Comparison of ENCODE assay signal across 10 mouse cellular contexts in the genomic region with DNA sequence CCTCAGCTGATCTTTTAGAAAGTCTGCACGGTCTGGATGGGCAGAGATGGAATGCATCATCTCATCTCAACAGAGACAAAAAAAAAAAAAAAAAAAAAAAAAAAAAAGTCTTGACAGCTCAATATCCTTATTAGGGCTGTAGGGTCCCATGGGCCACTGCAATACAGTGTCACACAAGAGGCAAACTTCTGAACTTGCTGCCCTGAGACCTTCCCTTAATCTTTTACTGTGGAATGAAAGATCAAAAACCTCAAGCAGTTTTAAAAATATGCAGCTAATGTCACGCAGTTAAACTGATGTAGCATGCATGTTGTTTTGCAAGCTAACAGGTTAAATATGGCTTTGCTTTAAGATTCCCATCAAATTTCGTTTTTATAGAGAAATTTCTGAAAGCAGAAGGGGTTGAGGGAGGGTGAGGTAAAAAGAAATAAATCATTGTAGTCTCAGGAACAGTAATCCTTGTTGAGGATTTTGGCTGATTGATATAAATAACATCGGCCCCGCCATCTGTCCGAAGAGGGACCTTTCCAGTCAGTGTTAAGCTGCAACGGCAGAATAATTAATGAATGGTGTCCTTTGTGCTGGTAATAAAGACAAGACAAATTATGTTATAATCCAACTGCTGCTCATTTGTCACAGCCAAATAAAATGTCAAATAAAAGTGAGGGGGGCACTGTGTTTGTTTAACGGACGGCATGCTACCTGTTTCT.
DNase-seq lines count a peak whose midpoint lies in the region; ATAC-seq and TF ChIP-seq lines count a peak whose summit lies in the region.
"Had no signal": no experiment of that assay in that cellular context is flagged by ENCODE, and none has a peak within 500 bp of the region (broad histone marks: within the 10 kb centered on the region; RNA-seq: fewer than 3 reads in every experiment).

No protein-coding gene starts in this region.

- H3K4me3 ChIP-seq in CH12.LX (replicated peaks in 1 of 3; ENCODE audit: low read depth in 2 of 3, low read length in 2 of 3, poor library complexity in 1 of 3) (no peak overlapping the region), MEL (ENCODE audit: control insufficient read depth in 1 of 2, insufficient read depth in 1 of 2, low read depth in 2 of 2, low read length in 2 of 2) (no peak overlapping the region)
- H3K4me3 ChIP-seq in hindbrain, embryonic 13.5 days: no peak overlapping the region
- H3K4me3 ChIP-seq: erythroblast, embryonic 14.5 days had no signal

- H3K79me2 ChIP-seq in CH12.LX (replicated peaks; ENCODE audit: control insufficient read depth, extremely low read depth, insufficient read depth, poor library complexity, severe bottlenecking) (no peaks in the 10 kb centered on the region), MEL (ENCODE audit: control insufficient read depth, insufficient read depth, low read length, poor library complexity) (no peaks in the 10 kb centered on the region)

- H3K27me3 ChIP-seq in CH12.LX (replicated peaks) (no peaks in the 10 kb centered on the region), MEL (ENCODE audit: control insufficient read depth in 1 of 2, insufficient read depth in 2 of 2, low read length in 2 of 2) (no peaks in the 10 kb centered on the region)
- H3K27me3 ChIP-seq in hindbrain, embryonic 13.5 days: no peaks in the 10 kb centered on the region

- in situ Hi-C loops in CH12.LX (cut with MboI; ENCODE audit: low pct_ligation_motif_present, low pct_unique_long_range_greater_than_20kb, low sequenced_read_pairs): no loop called here

- dilution Hi-C loops in CH12.LX (cut with MboI; ENCODE audit: extremely low pct_ligation_motif_present, extremely low pct_unique_long_range_greater_than_20kb, low sequenced_read_pairs): no loop called here

- TF ChIP-seq POLR2A in CH12.LX (IDR thresholded peaks at IDR 0.05; ENCODE audit: low read depth, low read length): no peak
- TF ChIP-seq POLR2A in MEL (IDR thresholded peaks at IDR 0.05; ENCODE audit: control insufficient read depth in 1 of 2, insufficient read depth in 1 of 2, low read depth in 1 of 2, low read length in 2 of 2, poor library complexity in 1 of 2): no peak

- no peaks in the 10 kb centered on the region for H3K9me3 ChIP-seq in CH12.LX (replicated peaks; ENCODE audit: low read length)
- no peaks in the 10 kb centered on the region for H3K9me3 ChIP-seq in MEL (replicated peaks; ENCODE audit: insufficient read depth, low read length)
- H3K9me3 ChIP-seq in hindbrain, embryonic 13.5 days: no peaks in the 10 kb centered on the region

- DNase-seq in CH12.LX (ENCODE audit: extremely low read depth) (no peak), MEL (ENCODE audit: low read depth, low spot score) (no peak)
- peak; percentile 52 for DNase-seq in mesoderm, embryonic 11.5 days (ENCODE audit: low read depth, low spot score)
- no peak for DNase-seq in lung, postnatal 14 days
- no peak for DNase-seq in cerebellum, adult 9-11 months
- no peak for DNase-seq in heart, adult 8-10 months (ENCODE audit: low spot score)
- DNase-seq: layer of hippocampus, adult 9-11 months; spleen, adult 18-20 months had no signal

- H3K36me3 ChIP-seq in CH12.LX (replicated peaks in 1 of 2; ENCODE audit: control insufficient read depth in 1 of 2, insufficient read depth in 1 of 2, low read length in 1 of 2) (no peaks in the 10 kb centered on the region), MEL (ENCODE audit: control insufficient read depth in 1 of 2, insufficient read depth in 2 of 2, low read length in 2 of 2) (peaks cover 0 to 2% of the 10 kb centered on the region in 2 experiments; a peak in 2 of 4 replicates)
- H3K36me3 ChIP-seq in hindbrain, embryonic 13.5 days: no peaks in the 10 kb centered on the region

- TF ChIP-seq RAD21 in CH12.LX (IDR thresholded peaks at IDR 0.05; ENCODE audit: low read depth, low read length) (no peak), MEL (IDR thresholded peaks at IDR 0.05; ENCODE audit: low read depth, low read length) (no peak)

- TF ChIP-seq CTCF in CH12.LX (conservative IDR thresholded peaks at IDR 0.05 in 1 of 2, IDR thresholded peaks at IDR 0.05 in 1 of 2; ENCODE audit: low read depth in 2 of 2, low read length in 2 of 2) (no peak), MEL (IDR thresholded peaks at IDR 0.05 in 2 of 3, conservative IDR thresholded peaks at IDR 0.05 in 1 of 3; ENCODE audit: control insufficient read depth in 1 of 3, insufficient read depth in 1 of 3, low read depth in 2 of 3, low read length in 3 of 3, poor library complexity in 1 of 3, severe bottlenecking in 1 of 3) (no peak)

- H3K4me2 ChIP-seq in CH12.LX (ENCODE audit: insufficient read depth, low read depth, poor library complexity, severe bottlenecking): no peak overlapping the region
- H3K4me2 ChIP-seq in hindbrain, embryonic 13.5 days: peak overlapping the region; percentile 37

- 18% methylated on average over 9 of the region's 9 CpGs for WGBS in hindbrain, embryonic 13.5 days

- H3K4me1 ChIP-seq in CH12.LX (ENCODE audit: control insufficient read depth in 1 of 2, insufficient read depth in 2 of 2) (peaks cover 9 to 15% of the 10 kb centered on the region in 2 experiments; a peak in 3 of 4 replicates), MEL (ENCODE audit: control insufficient read depth in 1 of 2, insufficient read depth in 2 of 2, low read length in 2 of 2) (no peaks in the 10 kb centered on the region)
- H3K4me1 ChIP-seq in hindbrain, embryonic 13.5 days (replicated peaks): peaks cover 20% of the 10 kb centered on the region

- TF ChIP-seq EP300 in CH12.LX (IDR thresholded peaks at IDR 0.05; ENCODE audit: low read length) (no peak), MEL (IDR thresholded peaks at IDR 0.05; ENCODE audit: low read depth in 1 of 2, low read length in 2 of 2) (no peak)

- no peak overlapping the region for H3K9ac ChIP-seq in CH12.LX (ENCODE audit: insufficient read depth, low read depth)
- no peak overlapping the region for H3K9ac ChIP-seq in MEL (ENCODE audit: control insufficient read depth, low read depth, low read length, poor library complexity, severe bottlenecking)
- no peak overlapping the region for H3K9ac ChIP-seq in hindbrain, embryonic 13.5 days

- no peak overlapping the region for H3K27ac ChIP-seq in CH12.LX (ENCODE audit: insufficient read depth, low read depth)
- H3K27ac ChIP-seq in MEL (ENCODE audit: control insufficient read depth, low read depth, low read length): no peak overlapping the region
- H3K27ac ChIP-seq in hindbrain, embryonic 13.5 days: peak overlapping the region; percentile 49

- ATAC-seq in hindbrain, embryonic 13.5 days (ENCODE audit: low FRiP score): peak; percentile 59; the same call in 1 of the 2 replicates

TF ChIP-seq in CH12.LX, 34 proteins besides CTCF, POLR2A, EP300 and RAD21:
- no peak for TF ChIP-seq POLR2AphosphoS2 (IDR thresholded peaks at IDR 0.05; ENCODE audit: low read depth, low read length)
- TF ChIP-seq ZNF384 (IDR thresholded peaks at IDR 0.05; ENCODE audit: low read depth, low read length): peak; percentile 24; the same call in 1 of the 2 replicates

TF ChIP-seq in MEL, 35 proteins besides CTCF, POLR2A, EP300 and RAD21:
- TF ChIP-seq ZNF384 (IDR thresholded peaks at IDR 0.05; ENCODE audit: low read depth, low read length) (peak; percentile 28; the same call in 1 of the 2 replicates), TBP (IDR thresholded peaks at IDR 0.05; ENCODE audit: low read depth, low read length) (no peak), ZC3H11A (IDR thresholded peaks at IDR 0.05; ENCODE audit: low read depth, low read length) (no peak)

Comparison
In these comparisons a context has a peak if more than half of its experiments do, and no peak if none do; other contexts are left out.
1. Of the 35 proteins assayed by ChIP-seq in both MEL and CH12.LX: peak only in MEL: none; only in CH12.LX: none; in both: ZNF384; in neither: 34.